Mouse (Mus musculus): ENCODE measurements around the gene Olfr1046. TPM values are rescaled to one million over a fixed set of nuclear protein-coding genes. Genes with fewer than 3 reads are reported as not detected.
"Not testable (repeated sequence)": the region's sequence is repeated elsewhere in the genome, so short reads cannot be mapped to it uniquely, and the experiment has no call there.

The Olfr1046 gene
- polyA plus RNA-seq, 1 experiment from 2014 or later, result not detected

- not testable (repeated sequence) for H3K4me1 ChIP-seq (ENCODE audit: control insufficient read depth, insufficient read depth, low read length); ATAC-seq (ENCODE audit: low read depth); H3K9ac ChIP-seq (replicated peaks; ENCODE audit: low read depth, low read length); H3K27me3 ChIP-seq (ENCODE audit: control insufficient read depth, insufficient read depth, low read length); H3K27ac ChIP-seq (ENCODE audit: low read depth, low read length); H3K9me3 ChIP-seq (ENCODE audit: control insufficient read depth, low read length); H3K36me3 ChIP-seq (ENCODE audit: control insufficient read depth, insufficient read depth, low read length); H3K4me3 ChIP-seq (ENCODE audit: low read depth, low read length); H3K4me2 ChIP-seq (ENCODE audit: low read depth, low read length)
- WGBS, result 81% methylated on average over 7 of the region's 7 CpGs
Measured at GRCm38 (mm10) chr2:86175422-86175821, 43.7 kb downstream of the Olfr1046 start.

DNA sequence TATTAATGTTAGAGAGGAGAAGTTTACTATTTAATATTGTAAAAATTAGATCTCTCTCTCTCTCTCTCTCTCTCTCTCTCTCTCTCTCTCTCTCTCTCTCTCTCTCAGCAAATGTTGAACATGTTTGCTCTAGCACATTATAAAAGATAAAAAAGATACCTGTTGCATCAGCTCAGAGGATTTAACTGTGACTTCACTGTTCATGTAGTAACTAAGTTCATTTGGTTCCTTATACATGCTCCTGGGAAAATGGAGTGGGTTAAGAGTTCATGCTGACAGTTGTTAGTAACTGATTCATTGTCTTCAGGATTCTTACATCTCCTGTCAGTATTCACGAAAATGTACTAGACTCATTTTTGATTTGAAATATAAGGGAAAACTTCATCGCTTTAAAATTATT, 51.7 kb downstream of the Olfr1046 start, which contains the start of gene Olfr1043:
TSS of gene Olfr1043 (minus strand) at position 101 of the 400 bp plus-strand sequence.
- no peak within 1 kb of the TSS for H3K4me3 ChIP-seq (ENCODE audit: low read depth, low read length)
- H3K4me1 ChIP-seq (ENCODE audit: control insufficient read depth, insufficient read depth, low read length), result no peaks in the 10 kb centered on the region
- H3K9me3 ChIP-seq (ENCODE audit: control insufficient read depth, low read length), result no peaks in the 10 kb centered on the region
- ATAC-seq (ENCODE audit: low read depth), result no peak
- no peak within 1 kb of the TSS for H3K27ac ChIP-seq (ENCODE audit: low read depth, low read length)
- H3K4me2 ChIP-seq (ENCODE audit: low read depth, low read length), result no peak within 1 kb of the TSS
- no peaks in the 10 kb centered on the region for H3K36me3 ChIP-seq (ENCODE audit: control insufficient read depth, insufficient read depth, low read length)
- no peak within 1 kb of the TSS for H3K9ac ChIP-seq (replicated peaks; ENCODE audit: low read depth, low read length)
- H3K27me3 ChIP-seq (ENCODE audit: control insufficient read depth, insufficient read depth, low read length), result no peaks in the 10 kb centered on the region
- WGBS, result 95% methylated on average over 2 of the region's 2 CpGs

Other genes with a start within 250 kb of the Olfr1046 start
- gene Olfr1029, start 245.4 kb downstream of the Olfr1046 start, polyA plus RNA-seq (2014; fragmentation: Nextera tagmentation; extraction: Ambion mirVana), result not detected in 2 replicates
- gene Olfr1030, start 240.0 kb downstream of the Olfr1046 start, polyA plus RNA-seq (2014; fragmentation: Nextera tagmentation; extraction: Ambion mirVana), result not detected in 2 replicates
- gene Olfr1031, start 229.0 kb downstream of the Olfr1046 start, polyA plus RNA-seq (2014; fragmentation: Nextera tagmentation; extraction: Ambion mirVana), result not detected in 2 replicates
- not detected in 2 replicates for gene Olfr1032, start 213.8 kb downstream of the Olfr1046 start, polyA plus RNA-seq (2014; fragmentation: Nextera tagmentation; extraction: Ambion mirVana)
- not detected in 2 replicates for gene Olfr1033, start 198.7 kb downstream of the Olfr1046 start, polyA plus RNA-seq (2014; fragmentation: Nextera tagmentation; extraction: Ambion mirVana)
- gene Olfr1034, start 173.5 kb downstream of the Olfr1046 start, polyA plus RNA-seq (2014; fragmentation: Nextera tagmentation; extraction: Ambion mirVana), result not detected in 2 replicates
- gene Olfr1036, start 145.3 kb downstream of the Olfr1046 start, polyA plus RNA-seq (2014; fragmentation: Nextera tagmentation; extraction: Ambion mirVana), result not detected in 2 replicates
- not detected in 2 replicates for gene Olfr1037, start 131.9 kb downstream of the Olfr1046 start, polyA plus RNA-seq (2014; fragmentation: Nextera tagmentation; extraction: Ambion mirVana)
- not detected in 2 replicates for gene Olfr1039, start 83.4 kb downstream of the Olfr1046 start, polyA plus RNA-seq (2014; fragmentation: Nextera tagmentation; extraction: Ambion mirVana)
- gene Olfr1040, start 72.6 kb downstream of the Olfr1046 start, polyA plus RNA-seq (2014; fragmentation: Nextera tagmentation; extraction: Ambion mirVana), result not detected in 2 replicates
- not detected in 2 replicates for gene Olfr1042, start 57.5 kb downstream of the Olfr1046 start, polyA plus RNA-seq (2014; fragmentation: Nextera tagmentation; extraction: Ambion mirVana)
- not detected in 2 replicates for gene Olfr1043, start 51.8 kb downstream of the Olfr1046 start, polyA plus RNA-seq (2014; fragmentation: Nextera tagmentation; extraction: Ambion mirVana)
- gene Olfr1044, start 41.5 kb downstream of the Olfr1046 start, polyA plus RNA-seq (2014; fragmentation: Nextera tagmentation; extraction: Ambion mirVana), result not detected in 2 replicates
- gene Olfr52, start 33.6 kb downstream of the Olfr1046 start, polyA plus RNA-seq (2014; fragmentation: Nextera tagmentation; extraction: Ambion mirVana), result not detected in 2 replicates
- gene Olfr1045, start 16.3 kb downstream of the Olfr1046 start, polyA plus RNA-seq (2014; fragmentation: Nextera tagmentation; extraction: Ambion mirVana), result not detected in 2 replicates
- not detected in 2 replicates for gene Olfr1047, start 12.1 kb upstream of the Olfr1046 start, polyA plus RNA-seq (2014; fragmentation: Nextera tagmentation; extraction: Ambion mirVana)
- gene Olfr1048, start 21.0 kb upstream of the Olfr1046 start, polyA plus RNA-seq (2014; fragmentation: Nextera tagmentation; extraction: Ambion mirVana), result not detected in 2 replicates
- not detected in 2 replicates for gene Olfr1049, start 39.0 kb upstream of the Olfr1046 start, polyA plus RNA-seq (2014; fragmentation: Nextera tagmentation; extraction: Ambion mirVana)
- not detected in 2 replicates for gene Olfr1051, start 59.8 kb upstream of the Olfr1046 start, polyA plus RNA-seq (2014; fragmentation: Nextera tagmentation; extraction: Ambion mirVana)
- gene Olfr1052, start 73.1 kb upstream of the Olfr1046 start, polyA plus RNA-seq (2014; fragmentation: Nextera tagmentation; extraction: Ambion mirVana), result not detected in 2 replicates
- gene Olfr1053, start 96.0 kb upstream of the Olfr1046 start, polyA plus RNA-seq (2014; fragmentation: Nextera tagmentation; extraction: Ambion mirVana), result not detected in 2 replicates
- not detected in 2 replicates for gene Olfr1054, start 116.1 kb upstream of the Olfr1046 start, polyA plus RNA-seq (2014; fragmentation: Nextera tagmentation; extraction: Ambion mirVana)
- gene Olfr1055, start 131.0 kb upstream of the Olfr1046 start, polyA plus RNA-seq (2014; fragmentation: Nextera tagmentation; extraction: Ambion mirVana), result not detected in 2 replicates
- gene Olfr1056, start 143.2 kb upstream of the Olfr1046 start, polyA plus RNA-seq (2014; fragmentation: Nextera tagmentation; extraction: Ambion mirVana), result not detected in 2 replicates
- not detected in 2 replicates for gene Olfr1057, start 159.1 kb upstream of the Olfr1046 start, polyA plus RNA-seq (2014; fragmentation: Nextera tagmentation; extraction: Ambion mirVana)
- gene Olfr1058, start 169.2 kb upstream of the Olfr1046 start, polyA plus RNA-seq (2014; fragmentation: Nextera tagmentation; extraction: Ambion mirVana), result not detected in 2 replicates
- not detected in 2 replicates for gene Olfr1061, start 194.7 kb upstream of the Olfr1046 start, polyA plus RNA-seq (2014; fragmentation: Nextera tagmentation; extraction: Ambion mirVana)
- not detected in 2 replicates for gene Olfr1062, start 207.4 kb upstream of the Olfr1046 start, polyA plus RNA-seq (2014; fragmentation: Nextera tagmentation; extraction: Ambion mirVana)
- gene Olfr1065, start 231.3 kb upstream of the Olfr1046 start, polyA plus RNA-seq (2014; fragmentation: Nextera tagmentation; extraction: Ambion mirVana), result not detected in 2 replicates
- not detected in 2 replicates for gene Olfr1066, start 237.0 kb upstream of the Olfr1046 start, polyA plus RNA-seq (2014; fragmentation: Nextera tagmentation; extraction: Ambion mirVana)

Data from neural tube, embryonic 14.5 days (tissue).